Mouse (Mus musculus) forebrain, embryonic 16.5 days (tissue): ENCODE data around the gene Plb1. TPM values are rescaled to one million over a fixed set of nuclear protein-coding genes. Genes with fewer than 3 reads are reported as not detected.

ENCODE experiments used
- ATAC-seq: fragments of 200-750 bp; cut with Nextera tagmentation; 2 replicates; pipeline ENCODE4 v1.8.0; 2017; ENCODE audit warnings: mild to moderate bottlenecking, moderate library complexity
- H3K27ac ChIP-seq: fragments of 300-500 bp; sonication (generic); 2 replicates; pipeline ENCODE4 v1.5.1; 2014; ENCODE audit warnings: low read length, control low read depth
- H3K27me3 ChIP-seq: fragments of 300-500 bp; sonication (generic); replicated peaks from 2 replicates; pipeline ENCODE4 v1.6.1; 2014; ENCODE audit warnings: low read length; ENCODE audit not compliant: control insufficient read depth, insufficient read depth
- H3K36me3 ChIP-seq: fragments of 300-500 bp; sonication (generic); 2 replicates; pipeline ENCODE4 v1.6.1; 2014; ENCODE audit not compliant: control insufficient read depth, insufficient read depth
- H3K4me1 ChIP-seq: fragments of 300-500 bp; sonication (generic); replicated peaks from 2 replicates; pipeline ENCODE4 v1.6.1; 2014; ENCODE audit warnings: low read length; ENCODE audit not compliant: control insufficient read depth, insufficient read depth
- H3K4me2 ChIP-seq: fragments of 300-500 bp; sonication (generic); 2 replicates; pipeline ENCODE4 v1.6.1; 2014; ENCODE audit warnings: mild to moderate bottlenecking, low read length, control low read depth
- H3K4me3 ChIP-seq: fragments of 300-500 bp; sonication (generic); replicated peaks from 2 replicates; pipeline ENCODE4 v1.5.1; 2014; ENCODE audit warnings: mild to moderate bottlenecking, low read length, control low read depth
- H3K9ac ChIP-seq: fragments of 300-500 bp; sonication (generic); replicated peaks from 2 replicates; pipeline ENCODE4 v1.6.1; 2014; ENCODE audit warnings: low read depth, low read length, control low read depth
- H3K9me3 ChIP-seq: fragments of 300-500 bp; sonication (generic); 2 replicates; pipeline ENCODE4 v1.6.1; 2016; ENCODE audit warnings: low read length; ENCODE audit not compliant: control insufficient read depth
- WGBS: fragments of 180-500 bp; shearing (Covaris S2); extraction: QIAGEN DNeasy Blood & Tissue Kit; methylation state at CpG from one replicate; pipeline ENCODE4 v1.1.7; 2014; 5-methylcytosine and 5-hydroxymethylcytosine counted together
- polyA plus RNA-seq: library from polyadenylated mRNA; unstranded; fragments of >200 nt; fragmentation: Nextera tagmentation; extraction: Ambion mirVana; gene quantifications from 2 replicates; pipeline ENCODE4 v1.2.1, GENCODE M21; 2015

Gene Plb1
- polyA plus RNA-seq, 1 experiment from 2014 or later, result 0.04 TPM

GRCm38 (mm10) chr5:32309714-32310113 is 77.2 kb downstream of the Plb1 start:
- no peaks in the 10 kb centered on the region for H3K36me3 ChIP-seq
- no peaks in the 10 kb centered on the region for H3K9me3 ChIP-seq
- H3K4me3 ChIP-seq, result no peak overlapping the region
- H3K4me1 ChIP-seq, result no peaks in the 10 kb centered on the region
- 71% methylated on average over 1 of the region's 1 CpGs for WGBS
- H3K27me3 ChIP-seq, result no peaks in the 10 kb centered on the region
- H3K9ac ChIP-seq, result no peak overlapping the region
- ATAC-seq, result no peak
- no peak overlapping the region for H3K27ac ChIP-seq
- H3K4me2 ChIP-seq, result no peak overlapping the region

- no peak for ATAC-seq
- H3K27me3 ChIP-seq, result no peaks in the 10 kb centered on the region
- H3K4me3 ChIP-seq, result no peak overlapping the region
- H3K4me2 ChIP-seq, result no peak overlapping the region
- no peaks in the 10 kb centered on the region for H3K36me3 ChIP-seq
- H3K27ac ChIP-seq, result no peak overlapping the region
- WGBS, result 76% methylated on average over 5 of the region's 5 CpGs
- H3K4me1 ChIP-seq, result no peaks in the 10 kb centered on the region
- no peak overlapping the region for H3K9ac ChIP-seq
- H3K9me3 ChIP-seq, result no peaks in the 10 kb centered on the region
Observed at GRCm38 (mm10) chr5:32310802-32311201, 78.3 kb downstream of the Plb1 start.

- H3K4me2 ChIP-seq, result no peak overlapping the region
- WGBS, result 82% methylated on average over 3 of the region's 3 CpGs
- no peak overlapping the region for H3K4me3 ChIP-seq
- H3K9ac ChIP-seq, result no peak overlapping the region
- no peaks in the 10 kb centered on the region for H3K9me3 ChIP-seq
- H3K27ac ChIP-seq, result no peak overlapping the region
- ATAC-seq, result no peak
- no peaks in the 10 kb centered on the region for H3K36me3 ChIP-seq
- no peaks in the 10 kb centered on the region for H3K4me1 ChIP-seq
- no peaks in the 10 kb centered on the region for H3K27me3 ChIP-seq
Observed at GRCm38 (mm10) chr5:32311589-32312166, 79.2 kb downstream of the Plb1 start.

DNA sequence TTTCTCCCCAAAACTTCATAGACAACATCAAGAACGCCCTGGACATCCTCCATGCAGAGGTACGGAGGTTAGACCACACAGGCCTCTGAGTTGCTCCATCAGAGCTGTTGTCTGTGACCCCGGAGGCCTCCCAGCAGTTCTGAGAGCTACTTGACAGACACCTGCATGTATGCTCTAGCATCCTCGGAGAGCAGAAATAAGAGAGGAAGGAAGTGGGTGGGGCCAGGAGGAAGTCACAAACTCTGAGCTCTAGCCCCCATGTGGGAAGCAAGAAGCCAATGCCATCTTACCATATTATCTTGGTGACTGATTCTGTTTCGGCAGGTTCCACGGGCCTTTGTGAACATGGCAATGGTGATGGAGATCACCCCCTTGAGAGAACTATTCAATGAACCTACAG is 81.2 kb downstream of the Plb1 start:
- 84% methylated on average over 6 of the region's 6 CpGs for WGBS

DNA sequence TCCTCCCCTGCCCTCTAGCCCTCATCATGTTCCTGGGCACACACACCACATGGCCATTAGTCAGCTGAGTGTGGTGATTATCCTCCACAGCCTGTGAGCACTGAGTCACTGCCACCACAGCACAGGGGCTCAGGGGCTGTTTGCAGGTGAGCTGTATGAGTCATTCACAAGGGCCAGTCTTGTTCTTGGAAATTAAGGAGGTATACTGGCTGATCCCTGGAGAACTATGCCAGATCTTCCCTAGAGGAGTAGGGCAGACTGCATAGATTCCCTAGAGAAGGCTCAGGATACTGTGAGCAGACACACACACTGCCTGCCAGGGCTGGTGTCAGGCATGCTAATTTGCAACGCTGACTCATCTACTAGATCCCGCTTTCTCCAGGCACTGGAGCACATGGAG is 82.2 kb downstream of the Plb1 start:
- ATAC-seq, result no peak
- WGBS, result 53% methylated on average over 2 of the region's 2 CpGs

More for the DNA sequence above, 81.2 kb downstream of the Plb1 start:
- no peak for ATAC-seq
- Histone ChIP-seq H3K4me3 (no peak overlapping the region), H3K9ac (no peak overlapping the region), H3K9me3 (no peaks in the 10 kb centered on the region), H3K4me2 (no peak overlapping the region), H3K4me1 (no peaks in the 10 kb centered on the region), H3K36me3 (no peaks in the 10 kb centered on the region), H3K27me3 (no peaks in the 10 kb centered on the region), H3K27ac (no peak overlapping the region)

DNA sequence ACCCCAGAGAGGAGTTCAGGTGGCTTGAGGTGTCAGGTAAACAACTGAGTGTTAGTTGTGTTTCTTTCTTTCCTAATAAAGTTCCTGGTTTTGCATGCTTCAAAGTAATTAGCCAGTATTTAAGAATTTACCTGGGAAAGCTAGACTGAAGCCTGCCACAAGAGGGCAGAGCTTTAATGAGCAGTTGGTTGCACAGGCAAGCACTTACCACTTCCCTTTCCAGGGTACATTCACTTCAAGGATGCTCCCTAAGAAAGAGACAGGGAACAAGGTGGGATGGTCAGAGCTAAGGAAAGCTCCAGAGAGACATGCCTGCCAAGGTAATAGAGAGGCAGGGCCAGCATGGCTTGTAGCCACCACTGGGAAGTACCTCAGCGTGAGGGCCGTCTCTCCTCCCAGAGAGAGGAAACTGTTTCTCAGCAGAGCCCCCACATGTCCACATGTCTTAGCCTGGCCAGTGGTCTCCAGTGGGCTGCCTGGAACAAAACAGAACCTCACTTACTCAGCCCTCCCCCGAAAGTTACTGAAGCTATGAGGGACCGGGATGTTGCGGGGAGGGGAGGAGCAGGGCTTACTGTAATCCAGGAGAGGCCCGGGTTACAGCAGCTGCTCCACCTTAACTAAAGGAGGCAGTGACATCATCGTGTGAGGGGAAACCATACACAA is 89.8 kb downstream of the Plb1 start:
- WGBS, result 59% methylated on average over 7 of the region's 7 CpGs
- Histone ChIP-seq H3K4me1 (no peaks in the 10 kb centered on the region; the same call in 1 of the 2 replicates), H3K36me3 (no peaks in the 10 kb centered on the region), H3K27ac (no peak overlapping the region), H3K27me3 (no peaks in the 10 kb centered on the region), H3K4me2 (no peak overlapping the region), H3K4me3 (no peak overlapping the region), H3K9me3 (no peaks in the 10 kb centered on the region), H3K9ac (no peak overlapping the region)
- peak; percentile 66 for ATAC-seq

More for the DNA sequence above, 82.2 kb downstream of the Plb1 start:
- no peak overlapping the region for H3K4me3 ChIP-seq
- H3K9ac ChIP-seq, result no peak overlapping the region
- no peaks in the 10 kb centered on the region for H3K4me1 ChIP-seq
- H3K27me3 ChIP-seq, result no peaks in the 10 kb centered on the region
- H3K36me3 ChIP-seq, result no peaks in the 10 kb centered on the region
- H3K4me2 ChIP-seq, result no peak overlapping the region
- no peaks in the 10 kb centered on the region for H3K9me3 ChIP-seq
- H3K27ac ChIP-seq, result no peak overlapping the region

DNA sequence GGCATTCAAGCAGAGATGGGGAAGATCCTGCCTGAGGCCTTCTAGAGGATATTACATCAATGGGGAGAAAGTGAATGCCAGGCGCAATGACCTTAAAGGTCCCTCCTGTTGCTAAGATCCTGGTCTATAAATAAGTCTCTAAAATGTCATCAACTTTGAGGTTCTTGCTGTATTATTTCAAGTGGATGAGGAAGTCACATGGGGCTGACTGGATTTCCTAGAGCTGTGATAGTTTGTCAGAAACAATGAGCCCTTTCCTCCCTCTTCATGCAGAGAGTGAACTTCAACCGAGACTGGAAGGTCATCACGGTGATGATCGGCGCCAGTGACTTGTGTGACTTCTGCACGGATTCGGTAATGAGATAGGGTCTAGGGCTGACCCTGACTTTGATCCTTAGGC is 95.6 kb downstream of the Plb1 start:
- no peaks in the 10 kb centered on the region for H3K9me3 ChIP-seq
- ATAC-seq, result no peak
- H3K27ac ChIP-seq, result no peak overlapping the region
- H3K9ac ChIP-seq, result no peak overlapping the region
- no peaks in the 10 kb centered on the region for H3K27me3 ChIP-seq
- no peaks in the 10 kb centered on the region for H3K4me1 ChIP-seq
- no peak overlapping the region for H3K4me3 ChIP-seq
- no peak overlapping the region for H3K4me2 ChIP-seq
- no peaks in the 10 kb centered on the region for H3K36me3 ChIP-seq
- WGBS, result 94% methylated on average over 7 of the region's 7 CpGs

DNA sequence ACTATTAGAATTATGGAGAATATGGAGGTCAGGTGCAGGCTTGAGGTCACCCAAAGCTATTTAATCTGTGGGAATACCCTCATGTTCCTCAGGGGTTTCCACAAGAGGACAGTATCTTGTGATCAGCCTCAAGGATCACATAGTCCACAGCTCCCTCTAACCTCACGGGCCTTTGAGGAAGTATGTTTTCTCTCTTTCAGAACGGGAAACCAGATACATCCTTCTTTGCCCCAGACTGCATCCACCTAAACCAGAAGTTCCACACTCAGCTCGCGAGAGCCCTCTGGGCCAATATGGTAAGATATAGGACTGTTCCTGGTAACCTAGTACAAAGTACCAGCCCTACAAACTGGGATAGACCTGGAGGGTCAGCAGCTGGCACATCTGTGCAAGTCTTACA is 100.1 kb downstream of the Plb1 start:
- Histone ChIP-seq H3K27ac (no peak overlapping the region), H3K27me3 (no peaks in the 10 kb centered on the region), H3K4me1 (peaks cover 15% of the 10 kb centered on the region), H3K9me3 (no peaks in the 10 kb centered on the region), H3K9ac (no peak overlapping the region), H3K4me2 (no peak overlapping the region), H3K36me3 (no peaks in the 10 kb centered on the region), H3K4me3 (no peak overlapping the region)
- ATAC-seq, result no peak
- 92% methylated on average over 4 of the region's 4 CpGs for WGBS

DNA sequence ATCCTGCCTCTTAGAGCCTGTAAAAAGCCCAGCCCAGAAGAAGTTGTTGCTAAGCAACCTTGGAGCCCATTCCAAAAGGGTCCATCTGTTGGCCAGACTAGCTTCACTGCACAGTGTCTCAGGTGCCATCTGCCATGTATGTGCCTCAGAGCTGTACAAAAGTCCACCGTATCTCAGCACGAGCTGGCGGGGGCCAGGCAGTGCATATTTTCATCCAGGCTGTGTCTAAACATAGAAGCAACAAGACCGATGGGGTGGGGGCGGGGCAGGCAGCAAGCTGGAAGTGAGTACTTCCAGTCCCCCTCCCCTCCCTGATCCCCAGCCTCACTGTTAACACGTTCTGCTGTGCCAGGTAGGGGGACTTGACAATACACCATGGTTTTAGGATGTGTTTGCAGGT is 102.7 kb downstream of the Plb1 start:
- no peak overlapping the region for H3K9ac ChIP-seq
- peak overlapping the region; percentile 55 for H3K27ac ChIP-seq
- no peaks in the 10 kb centered on the region for H3K27me3 ChIP-seq
- peaks cover 15% of the 10 kb centered on the region for H3K4me1 ChIP-seq
- H3K36me3 ChIP-seq, result no peaks in the 10 kb centered on the region
- H3K4me3 ChIP-seq, result no peak overlapping the region
- no peaks in the 10 kb centered on the region for H3K9me3 ChIP-seq
- peak; percentile 97 for ATAC-seq
- 42% methylated on average over 6 of the region's 6 CpGs for WGBS
- H3K4me2 ChIP-seq, result 0 out of 2 replicates have a peak overlapping the region, but pooled peaks have one; percentile 3
